Mouse (Mus musculus): ENCODE measurements around the gene Adam12. TPM values are rescaled to one million over a fixed set of nuclear protein-coding genes. Genes with fewer than 3 reads are reported as not detected.

Adam12 gene
- polyA plus RNA-seq, 1 experiment: 1.5 TPM

DNA sequence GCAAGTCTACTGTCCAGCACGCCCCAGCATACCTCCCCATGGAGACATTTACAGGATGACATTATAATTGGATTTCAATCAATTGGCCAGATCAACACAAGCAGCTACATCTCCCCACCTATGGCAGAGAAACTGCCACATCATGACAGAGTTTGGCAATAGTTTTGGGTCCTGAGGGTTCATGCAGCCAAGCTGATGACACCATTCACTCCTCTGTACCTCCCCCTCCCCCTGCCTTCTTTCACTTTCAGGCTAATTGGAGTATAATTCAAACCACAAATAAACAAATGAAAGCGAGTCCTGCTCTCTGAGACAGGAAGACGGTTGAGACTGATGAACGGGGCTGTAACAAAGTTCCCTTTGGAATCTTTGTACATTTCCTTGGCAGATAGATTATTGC lies 291.5 kb downstream of the Adam12 start:
- H3K27ac ChIP-seq (ENCODE audit: insufficient read depth, low read length): no peak overlapping the region
- TF ChIP-seq CTCF (IDR thresholded peaks at IDR 0.05; ENCODE audit: low read depth, low read length) (no peak), EP300 (IDR thresholded peaks at IDR 0.05; ENCODE audit: insufficient read depth, low read depth, low read length) (no peak), POLR2A (IDR thresholded peaks at IDR 0.05; ENCODE audit: insufficient read depth, low read length) (no peak)
- H3K4me1 ChIP-seq (ENCODE audit: control insufficient read depth, insufficient read depth, low read length): no peaks in the 10 kb centered on the region
- H3K27me3 ChIP-seq (ENCODE audit: control insufficient read depth, insufficient read depth, low read length, poor library complexity, severe bottlenecking): no peaks in the 10 kb centered on the region
- no peaks in the 10 kb centered on the region for H3K36me3 ChIP-seq (ENCODE audit: control insufficient read depth, insufficient read depth, low read length, poor library complexity, severe bottlenecking)
- H3K9me3 ChIP-seq (replicated peaks; ENCODE audit: control insufficient read depth, insufficient read depth, low read length, poor library complexity, severe bottlenecking): no peaks in the 10 kb centered on the region
- no peak overlapping the region for H3K4me3 ChIP-seq (ENCODE audit: low read depth, low read length)
- no peak overlapping the region for H3K9ac ChIP-seq (ENCODE audit: low read depth, poor library complexity, severe bottlenecking)

GRCm38 (mm10) chr7:133937473-133937872 lies 294.5 kb downstream of the Adam12 start:
- no peak overlapping the region for H3K27ac ChIP-seq (ENCODE audit: insufficient read depth, low read length)
- no peak for TF ChIP-seq EP300 (IDR thresholded peaks at IDR 0.05; ENCODE audit: insufficient read depth, low read depth, low read length)
- no peak for TF ChIP-seq CTCF (IDR thresholded peaks at IDR 0.05; ENCODE audit: low read depth, low read length)
- TF ChIP-seq POLR2A (IDR thresholded peaks at IDR 0.05; ENCODE audit: insufficient read depth, low read length): no peak

DNA sequence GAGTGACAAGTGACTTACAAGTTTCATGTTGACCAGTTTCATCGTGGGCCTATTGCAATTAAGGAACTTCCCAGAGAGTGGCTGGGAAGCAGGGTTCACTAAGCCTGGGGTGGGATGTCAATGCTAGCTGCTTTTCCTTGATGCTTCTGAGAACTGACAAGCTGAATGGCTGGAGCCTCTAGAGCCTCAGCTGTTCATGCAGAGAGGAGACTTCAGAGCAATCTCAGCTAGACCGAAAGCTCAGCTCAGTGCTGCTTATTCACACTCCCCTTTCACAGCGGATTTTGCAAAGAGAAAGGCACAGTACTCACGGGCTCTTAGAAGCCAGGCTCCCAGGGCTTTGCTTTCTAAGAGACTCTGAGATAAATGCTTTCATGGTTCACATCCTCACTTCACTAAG lies 295.6 kb downstream of the Adam12 start:
- Histone ChIP-seq H3K27ac (ENCODE audit: insufficient read depth, low read length) (no peak overlapping the region), H3K9ac (ENCODE audit: low read depth, poor library complexity, severe bottlenecking) (no peak overlapping the region), H3K4me1 (ENCODE audit: control insufficient read depth, insufficient read depth, low read length) (no peaks in the 10 kb centered on the region), H3K36me3 (ENCODE audit: control insufficient read depth, insufficient read depth, low read length, poor library complexity, severe bottlenecking) (no peaks in the 10 kb centered on the region), H3K9me3 (replicated peaks; ENCODE audit: control insufficient read depth, insufficient read depth, low read length, poor library complexity, severe bottlenecking) (no peaks in the 10 kb centered on the region), H3K4me3 (ENCODE audit: low read depth, low read length) (no peak overlapping the region), H3K27me3 (ENCODE audit: control insufficient read depth, insufficient read depth, low read length, poor library complexity, severe bottlenecking) (no peaks in the 10 kb centered on the region)
- no peak for TF ChIP-seq EP300 (IDR thresholded peaks at IDR 0.05; ENCODE audit: insufficient read depth, low read depth, low read length)
- TF ChIP-seq POLR2A (IDR thresholded peaks at IDR 0.05; ENCODE audit: insufficient read depth, low read length): no peak
- TF ChIP-seq CTCF (IDR thresholded peaks at IDR 0.05; ENCODE audit: low read depth, low read length): no peak

More at GRCm38 (mm10) chr7:133937473-133937872, 294.5 kb downstream of the Adam12 start:
- Histone ChIP-seq H3K4me3 (ENCODE audit: low read depth, low read length) (no peak overlapping the region), H3K27me3 (ENCODE audit: control insufficient read depth, insufficient read depth, low read length, poor library complexity, severe bottlenecking) (no peaks in the 10 kb centered on the region), H3K4me1 (ENCODE audit: control insufficient read depth, insufficient read depth, low read length) (no peaks in the 10 kb centered on the region), H3K9me3 (replicated peaks; ENCODE audit: control insufficient read depth, insufficient read depth, low read length, poor library complexity, severe bottlenecking) (no peaks in the 10 kb centered on the region), H3K9ac (ENCODE audit: low read depth, poor library complexity, severe bottlenecking) (no peak overlapping the region), H3K36me3 (ENCODE audit: control insufficient read depth, insufficient read depth, low read length, poor library complexity, severe bottlenecking) (no peaks in the 10 kb centered on the region)

DNA sequence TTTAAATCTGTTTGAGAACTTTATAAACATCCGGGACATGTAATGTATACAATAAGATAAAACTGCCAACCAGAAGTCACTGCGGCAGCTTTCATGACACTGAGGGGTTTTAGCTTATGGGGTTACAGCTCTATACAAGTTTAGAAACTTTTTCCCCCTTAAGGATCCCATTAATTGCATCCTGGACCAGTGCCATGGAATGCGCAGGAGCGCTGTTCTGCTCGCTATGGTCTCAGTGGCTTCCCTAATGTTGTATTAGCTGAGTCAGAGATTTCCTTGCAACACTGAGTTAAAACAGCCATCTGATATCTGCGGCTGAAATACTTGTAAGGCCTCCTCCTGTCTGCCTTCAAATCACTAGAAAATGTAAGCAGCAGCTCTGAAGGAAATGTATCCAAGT lies 298.6 kb downstream of the Adam12 start:
- TF ChIP-seq POLR2A (IDR thresholded peaks at IDR 0.05; ENCODE audit: insufficient read depth, low read length) (no peak), EP300 (IDR thresholded peaks at IDR 0.05; ENCODE audit: insufficient read depth, low read depth, low read length) (no peak), CTCF (IDR thresholded peaks at IDR 0.05; ENCODE audit: low read depth, low read length) (no peak)
- Histone ChIP-seq H3K4me1 (ENCODE audit: control insufficient read depth, insufficient read depth, low read length) (no peaks in the 10 kb centered on the region), H3K4me3 (ENCODE audit: low read depth, low read length) (no peak overlapping the region), H3K9ac (ENCODE audit: low read depth, poor library complexity, severe bottlenecking) (no peak overlapping the region), H3K9me3 (replicated peaks; ENCODE audit: control insufficient read depth, insufficient read depth, low read length, poor library complexity, severe bottlenecking) (no peaks in the 10 kb centered on the region), H3K36me3 (ENCODE audit: control insufficient read depth, insufficient read depth, low read length, poor library complexity, severe bottlenecking) (no peaks in the 10 kb centered on the region), H3K27ac (ENCODE audit: insufficient read depth, low read length) (no peak overlapping the region), H3K27me3 (ENCODE audit: control insufficient read depth, insufficient read depth, low read length, poor library complexity, severe bottlenecking) (no peaks in the 10 kb centered on the region)

DNA sequence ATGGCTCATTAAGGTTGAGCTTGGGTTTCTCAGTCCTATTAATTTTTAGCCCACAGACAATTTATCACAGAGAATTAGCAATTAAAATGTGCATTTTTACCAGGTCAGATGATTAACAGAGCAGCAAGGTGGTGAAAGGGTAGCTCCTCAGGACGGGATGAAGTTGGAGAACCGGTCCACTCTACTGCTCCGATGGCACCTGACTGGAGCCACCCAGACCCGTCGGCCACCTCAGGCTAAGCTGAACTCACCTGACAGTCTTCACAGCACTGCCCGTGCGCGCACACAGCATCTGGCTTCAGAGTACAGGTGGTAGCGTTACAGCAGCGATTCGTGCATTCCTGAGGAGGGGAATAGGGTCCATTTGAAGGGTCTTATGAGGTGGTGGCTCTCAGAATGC lies 300.5 kb downstream of the Adam12 start:
- H3K36me3 ChIP-seq (ENCODE audit: control insufficient read depth, insufficient read depth, low read length, poor library complexity, severe bottlenecking): no peaks in the 10 kb centered on the region
- H3K4me1 ChIP-seq (ENCODE audit: control insufficient read depth, insufficient read depth, low read length): no peaks in the 10 kb centered on the region
- H3K9me3 ChIP-seq (replicated peaks; ENCODE audit: control insufficient read depth, insufficient read depth, low read length, poor library complexity, severe bottlenecking): no peaks in the 10 kb centered on the region
- TF ChIP-seq EP300 (IDR thresholded peaks at IDR 0.05; ENCODE audit: insufficient read depth, low read depth, low read length) (no peak), CTCF (IDR thresholded peaks at IDR 0.05; ENCODE audit: low read depth, low read length) (no peak), POLR2A (IDR thresholded peaks at IDR 0.05; ENCODE audit: insufficient read depth, low read length) (no peak)
- no peaks in the 10 kb centered on the region for H3K27me3 ChIP-seq (ENCODE audit: control insufficient read depth, insufficient read depth, low read length, poor library complexity, severe bottlenecking)
- no peak overlapping the region for H3K9ac ChIP-seq (ENCODE audit: low read depth, poor library complexity, severe bottlenecking)
- no peak overlapping the region for H3K27ac ChIP-seq (ENCODE audit: insufficient read depth, low read length)
- no peak overlapping the region for H3K4me3 ChIP-seq (ENCODE audit: low read depth, low read length)

DNA sequence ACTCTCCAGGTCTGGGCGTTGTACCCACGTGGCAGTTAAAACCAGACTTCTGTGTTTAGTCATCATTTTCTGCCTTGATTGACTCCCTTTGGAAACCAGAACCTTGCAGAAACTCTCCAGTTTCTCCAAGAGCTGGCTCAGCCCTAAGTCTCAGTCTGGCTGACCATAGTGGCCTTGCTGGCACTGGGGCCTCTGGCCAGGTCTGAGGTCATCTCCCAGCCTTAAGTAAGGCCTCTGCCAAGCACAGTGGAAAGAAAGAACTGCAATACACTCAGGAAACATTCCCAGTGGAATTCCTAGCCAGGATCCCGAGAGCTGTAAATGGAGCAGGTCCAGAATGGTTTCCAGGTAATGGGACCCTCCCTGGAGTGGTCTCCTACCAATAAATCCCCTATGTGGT lies 303.0 kb downstream of the Adam12 start:
- H3K36me3 ChIP-seq (ENCODE audit: control insufficient read depth, insufficient read depth, low read length, poor library complexity, severe bottlenecking): no peaks in the 10 kb centered on the region
- H3K27ac ChIP-seq (ENCODE audit: insufficient read depth, low read length): no peak overlapping the region
- H3K4me1 ChIP-seq (ENCODE audit: control insufficient read depth, insufficient read depth, low read length): no peaks in the 10 kb centered on the region
- no peaks in the 10 kb centered on the region for H3K9me3 ChIP-seq (replicated peaks; ENCODE audit: control insufficient read depth, insufficient read depth, low read length, poor library complexity, severe bottlenecking)
- TF ChIP-seq EP300 (IDR thresholded peaks at IDR 0.05; ENCODE audit: insufficient read depth, low read depth, low read length) (no peak), POLR2A (IDR thresholded peaks at IDR 0.05; ENCODE audit: insufficient read depth, low read length) (no peak), CTCF (IDR thresholded peaks at IDR 0.05; ENCODE audit: low read depth, low read length) (no peak)
- no peak overlapping the region for H3K4me3 ChIP-seq (ENCODE audit: low read depth, low read length)
- H3K27me3 ChIP-seq (ENCODE audit: control insufficient read depth, insufficient read depth, low read length, poor library complexity, severe bottlenecking): no peaks in the 10 kb centered on the region
- H3K9ac ChIP-seq (ENCODE audit: low read depth, poor library complexity, severe bottlenecking): no peak overlapping the region

All from ES-Bruce4 (cell line).